Mouse (Mus musculus): ENCODE measurements around the gene Fgf11. TPM values are rescaled to one million over a fixed set of nuclear protein-coding genes. Genes with fewer than 3 reads are reported as not detected.

The Fgf11 gene
- polyA plus RNA-seq, 1 experiment from 2014 or later, result 2.3 TPM

DNA sequence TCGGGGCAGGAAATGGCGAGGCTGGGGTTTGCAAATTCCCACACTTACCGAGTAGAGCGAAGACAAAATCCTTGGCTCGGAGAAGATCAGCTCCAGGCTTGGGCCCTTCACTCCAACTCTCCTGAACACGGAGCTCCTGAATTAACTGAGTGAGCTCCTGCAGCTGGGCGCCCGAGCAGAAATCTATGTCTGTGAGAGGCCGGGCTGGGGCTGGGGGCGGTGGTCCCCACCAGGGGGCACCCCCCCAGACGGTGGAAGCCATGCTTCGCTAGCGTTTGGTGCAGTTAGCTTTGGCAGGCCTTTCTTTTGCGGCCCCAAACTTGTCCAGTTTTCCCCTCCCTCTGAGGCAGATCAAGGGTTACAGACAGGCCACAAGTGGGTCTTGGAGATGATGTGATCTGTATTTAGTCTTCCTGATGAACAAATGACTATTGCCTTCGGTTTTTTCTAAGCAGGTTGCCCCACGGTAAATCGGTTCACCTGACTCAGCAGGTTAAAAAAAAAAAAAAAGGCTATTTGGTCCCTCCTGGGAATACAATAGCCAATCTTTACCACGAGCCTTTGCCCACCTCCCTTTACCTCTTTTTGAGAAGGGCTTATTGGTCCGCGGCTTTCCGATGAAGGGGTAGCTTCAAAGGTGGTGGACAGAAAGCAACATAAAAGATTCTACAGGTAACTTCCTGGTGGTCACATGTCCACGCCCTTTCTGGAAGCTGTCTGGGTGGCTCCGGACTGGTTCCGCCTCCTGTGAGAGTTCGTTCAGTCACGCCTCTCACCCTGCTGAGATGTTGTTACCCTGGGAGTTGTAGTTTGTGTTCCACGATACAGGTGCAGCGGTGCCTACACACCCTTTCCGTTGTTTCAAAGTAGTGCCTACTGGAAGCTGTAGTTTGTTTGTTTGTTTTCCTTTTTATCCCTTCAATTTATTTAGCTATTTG lies 3.6 kb upstream of the Fgf11 start, which contains the start of gene Tmem102:
Gene Tmem102, minus strand, starts transcription at position 653 of the 938 bp plus-strand sequence.
- DNase-seq (ENCODE audit: low spot score), result peak; percentile 65

DNA sequence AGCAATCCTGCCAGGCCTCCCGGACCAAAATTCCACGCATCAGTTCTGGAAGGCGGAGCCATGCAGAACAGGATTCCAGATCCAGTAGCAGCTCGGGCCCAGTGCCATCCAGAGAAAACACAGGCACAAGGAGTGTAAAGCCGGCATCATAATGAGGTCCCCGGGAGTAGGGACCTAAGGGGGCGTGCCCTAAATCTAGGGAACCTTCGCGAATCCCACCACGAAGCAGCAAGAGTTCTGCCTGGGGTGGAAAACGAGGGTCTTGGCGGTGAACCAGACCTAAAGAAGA lies 2.9 kb upstream of the Fgf11 start:
- WGBS, result 9% methylated on average over 12 of the region's 12 CpGs
- ATAC-seq (ENCODE audit: low read depth) (no peak), DNase-seq (ENCODE audit: low spot score) (peak; percentile 41)
- no peak overlapping the region for H3K27ac ChIP-seq (replicated peaks; ENCODE audit: low read depth, low read length)
- H3K36me3 ChIP-seq (ENCODE audit: control insufficient read depth, insufficient read depth, low read length), result no peaks in the 10 kb centered on the region
- no peaks in the 10 kb centered on the region for H3K9me3 ChIP-seq (ENCODE audit: control insufficient read depth, low read length)
- H3K4me2 ChIP-seq (ENCODE audit: low read depth, low read length), result peak overlapping the region; percentile 97
- peak overlapping the region; percentile 58 for H3K4me3 ChIP-seq (ENCODE audit: low read depth, low read length)
- peaks cover 35% of the 10 kb centered on the region for H3K27me3 ChIP-seq (replicated peaks; ENCODE audit: control insufficient read depth, insufficient read depth, low read length)
- H3K9ac ChIP-seq (ENCODE audit: low read depth, low read length), result peak overlapping the region; percentile 59; the same call in 1 of the 2 replicates
- peaks cover 40% of the 10 kb centered on the region for H3K4me1 ChIP-seq (ENCODE audit: control insufficient read depth, insufficient read depth, low read length)

More for the DNA sequence above, 3.6 kb upstream of the Fgf11 start, which contains the start of gene Tmem102:
- WGBS, result 6% methylated on average over 27 of the region's 29 CpGs
- peaks cover 35% of the 10 kb centered on the region for H3K27me3 ChIP-seq (replicated peaks; ENCODE audit: control insufficient read depth, insufficient read depth, low read length)
- H3K4me3 ChIP-seq (ENCODE audit: low read depth, low read length), result peak within 1 kb of the TSS; percentile 58
- H3K4me2 ChIP-seq (ENCODE audit: low read depth, low read length), result peak within 1 kb of the TSS; percentile 97
- H3K36me3 ChIP-seq (ENCODE audit: control insufficient read depth, insufficient read depth, low read length), result no peaks in the 10 kb centered on the region
- H3K27ac ChIP-seq (replicated peaks; ENCODE audit: low read depth, low read length), result no peak within 1 kb of the TSS
- ATAC-seq (ENCODE audit: low read depth), result no peak
- H3K9ac ChIP-seq (ENCODE audit: low read depth, low read length), result peak within 1 kb of the TSS; percentile 59; the same call in 1 of the 2 replicates
- H3K9me3 ChIP-seq (ENCODE audit: control insufficient read depth, low read length), result no peaks in the 10 kb centered on the region
- H3K4me1 ChIP-seq (ENCODE audit: control insufficient read depth, insufficient read depth, low read length), result peaks cover 37% of the 10 kb centered on the region

DNA sequence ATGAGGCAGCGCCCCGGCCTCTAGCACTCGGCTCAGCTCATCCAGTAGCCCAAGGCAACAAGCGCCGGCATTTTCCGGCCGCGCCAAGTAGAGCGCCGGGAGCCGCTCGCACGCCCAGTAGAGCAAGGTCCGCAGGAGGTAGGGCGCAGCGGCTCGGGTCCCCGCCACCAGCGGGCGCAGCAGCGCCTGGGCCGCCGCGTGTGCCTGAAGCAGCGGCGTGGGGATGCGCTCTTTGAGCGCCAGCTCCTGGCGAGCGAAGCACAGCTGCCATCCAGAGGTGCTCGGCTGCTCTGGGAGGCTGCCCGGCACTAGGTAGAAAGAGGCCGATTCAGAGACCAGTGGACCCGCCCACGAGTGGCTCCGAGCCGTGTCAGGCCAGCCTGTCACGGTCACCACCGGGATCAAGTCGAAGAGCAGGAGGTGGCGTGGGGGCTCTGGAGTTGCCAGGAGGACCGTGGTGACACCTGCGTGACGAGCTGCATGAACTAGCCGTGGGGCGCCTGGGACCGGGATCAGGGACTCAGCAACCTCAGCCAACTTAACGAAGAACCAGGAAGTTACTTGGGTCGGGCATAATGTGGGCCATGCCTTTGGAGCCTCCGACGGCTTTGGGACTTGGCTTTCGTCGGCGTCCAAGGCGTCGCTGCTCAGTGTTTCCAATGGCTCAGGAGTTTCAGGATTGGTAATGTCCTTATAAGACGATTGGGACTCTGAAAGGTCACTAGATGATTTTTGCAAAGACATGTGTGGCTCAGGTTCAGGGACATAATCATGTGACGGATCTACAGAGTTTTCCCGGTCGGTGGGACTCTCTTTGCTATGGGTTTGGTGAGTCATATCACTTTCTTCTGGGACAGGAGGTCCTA lies 2.4 kb upstream of the Fgf11 start:
- Histone ChIP-seq H3K27ac (replicated peaks; ENCODE audit: low read depth, low read length) (no peak overlapping the region), H3K4me3 (ENCODE audit: low read depth, low read length) (peak overlapping the region; percentile 58), H3K4me2 (ENCODE audit: low read depth, low read length) (peak overlapping the region; percentile 97), H3K36me3 (ENCODE audit: control insufficient read depth, insufficient read depth, low read length) (no peaks in the 10 kb centered on the region), H3K27me3 (replicated peaks; ENCODE audit: control insufficient read depth, insufficient read depth, low read length) (peaks cover 35% of the 10 kb centered on the region), H3K9ac (ENCODE audit: low read depth, low read length) (peak overlapping the region; percentile 59), H3K4me1 (ENCODE audit: control insufficient read depth, insufficient read depth, low read length) (peaks cover 44% of the 10 kb centered on the region), H3K9me3 (ENCODE audit: control insufficient read depth, low read length) (no peaks in the 10 kb centered on the region)
- ATAC-seq (ENCODE audit: low read depth) (peak; percentile 62), DNase-seq (ENCODE audit: low spot score) (peak; percentile 87)
- 2% methylated on average over 38 of the region's 60 CpGs for WGBS

DNA sequence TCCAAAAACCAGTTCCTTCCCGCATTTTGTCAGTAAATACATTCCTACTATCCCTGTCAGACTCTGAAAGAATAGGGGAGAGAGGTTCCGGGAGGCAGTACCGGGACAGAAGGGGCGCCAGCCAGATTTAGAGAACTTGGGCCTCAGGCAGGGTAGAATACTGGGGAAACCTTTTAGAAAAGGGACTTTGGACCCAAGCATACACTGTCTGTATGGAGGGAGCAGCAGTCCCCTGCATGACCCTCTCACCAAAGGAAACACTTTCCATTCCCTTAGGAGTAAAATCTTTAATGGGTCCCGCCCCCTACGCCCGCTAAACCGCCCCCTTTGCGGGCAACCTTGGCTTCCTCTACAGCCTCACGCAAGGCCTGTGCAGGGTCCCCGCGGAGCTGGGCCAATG lies 1.7 kb upstream of the Fgf11 start:
- peaks cover 44% of the 10 kb centered on the region for H3K4me1 ChIP-seq (ENCODE audit: control insufficient read depth, insufficient read depth, low read length)
- no peak for ATAC-seq (ENCODE audit: low read depth)
- H3K27ac ChIP-seq (replicated peaks; ENCODE audit: low read depth, low read length), result no peak overlapping the region
- H3K36me3 ChIP-seq (ENCODE audit: control insufficient read depth, insufficient read depth, low read length), result no peaks in the 10 kb centered on the region
- H3K27me3 ChIP-seq (replicated peaks; ENCODE audit: control insufficient read depth, insufficient read depth, low read length), result peaks cover 35% of the 10 kb centered on the region
- 2% methylated on average over 11 of the region's 12 CpGs for WGBS
- H3K4me2 ChIP-seq (ENCODE audit: low read depth, low read length), result peak overlapping the region; percentile 97
- peak overlapping the region; percentile 64 for H3K9ac ChIP-seq (ENCODE audit: low read depth, low read length)
- peak overlapping the region; percentile 58 for H3K4me3 ChIP-seq (ENCODE audit: low read depth, low read length)
- no peak for DNase-seq (ENCODE audit: low spot score)
- H3K9me3 ChIP-seq (ENCODE audit: control insufficient read depth, low read length), result no peaks in the 10 kb centered on the region

DNA sequence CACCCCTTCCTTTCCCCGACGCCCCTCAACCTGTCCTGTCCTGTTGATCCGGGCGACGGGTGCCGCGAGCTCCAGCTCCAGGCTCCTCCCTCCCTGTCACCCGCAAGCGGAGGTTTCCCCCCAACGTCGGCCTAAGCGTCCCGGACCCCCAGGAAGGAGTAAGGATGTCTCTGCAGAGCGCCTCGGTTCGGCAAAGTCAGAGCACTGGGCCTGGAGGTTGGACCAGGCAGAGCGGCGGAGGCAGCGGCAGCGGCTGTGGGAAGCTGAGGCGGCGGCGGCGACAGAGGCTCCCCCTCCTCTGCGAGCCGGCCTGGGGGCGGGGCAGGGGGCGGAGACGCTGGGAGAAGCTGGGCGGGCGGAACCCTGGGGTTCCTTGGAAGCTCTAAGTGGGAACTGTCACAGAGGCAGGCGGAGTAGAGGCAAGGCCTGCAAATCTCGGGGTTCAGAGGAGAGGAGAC lies 1.0 kb upstream of the Fgf11 start:
- Histone ChIP-seq H3K27ac (replicated peaks; ENCODE audit: low read depth, low read length) (0 out of 2 replicates have a peak overlapping the region, but pooled peaks have one; percentile 34), H3K4me3 (ENCODE audit: low read depth, low read length) (peak overlapping the region; percentile 58), H3K4me1 (ENCODE audit: control insufficient read depth, insufficient read depth, low read length) (peaks cover 44% of the 10 kb centered on the region), H3K36me3 (ENCODE audit: control insufficient read depth, insufficient read depth, low read length) (no peaks in the 10 kb centered on the region), H3K9ac (ENCODE audit: low read depth, low read length) (peak overlapping the region; percentile 64), H3K4me2 (ENCODE audit: low read depth, low read length) (peak overlapping the region; percentile 97), H3K9me3 (ENCODE audit: control insufficient read depth, low read length) (no peaks in the 10 kb centered on the region), H3K27me3 (replicated peaks; ENCODE audit: control insufficient read depth, insufficient read depth, low read length) (peaks cover 41% of the 10 kb centered on the region)
- DNase-seq (ENCODE audit: low spot score) (peak; percentile 91), ATAC-seq (ENCODE audit: low read depth) (peak; percentile 45)
- 1% methylated on average over 18 of the region's 33 CpGs for WGBS

DNA sequence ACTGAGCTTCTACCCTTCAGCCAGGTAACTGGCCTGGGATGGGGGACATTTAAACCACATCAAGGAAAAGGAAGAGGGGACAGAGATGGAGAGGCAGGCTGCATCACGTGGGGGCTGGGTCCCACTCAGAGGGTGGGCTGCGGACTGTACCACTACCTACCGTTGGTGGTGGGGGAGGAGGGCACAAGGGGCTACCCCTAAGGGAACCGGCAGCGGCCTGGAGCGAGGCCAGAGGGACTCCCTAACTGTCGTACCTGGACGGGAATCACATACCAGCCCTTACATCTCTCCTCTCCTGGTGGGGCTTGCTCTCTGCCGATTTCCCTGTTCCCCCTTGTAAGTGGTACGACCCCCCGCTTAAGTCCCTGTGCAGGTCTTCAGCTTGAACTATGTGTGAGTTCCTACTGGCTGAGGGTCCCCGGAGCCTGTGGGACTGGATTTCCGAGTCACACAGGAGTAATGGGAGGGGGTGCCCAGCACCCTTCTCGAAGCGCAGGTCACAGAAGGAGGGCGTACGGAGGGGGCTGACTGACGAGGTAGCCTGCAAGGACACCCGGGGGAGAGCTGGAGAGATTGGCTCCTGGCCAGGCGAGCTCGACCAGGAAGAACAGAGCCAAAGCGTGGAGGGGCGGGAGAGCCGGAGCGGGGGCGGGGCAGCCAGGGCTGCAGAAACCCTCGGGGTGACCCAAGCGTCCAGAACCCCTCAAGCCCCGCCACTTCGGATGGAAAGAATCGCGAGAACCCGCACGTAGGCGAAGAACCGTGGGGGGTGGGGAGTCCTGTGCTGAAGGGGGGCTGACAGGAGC lies 1.1 kb downstream of the Fgf11 start:
- peak overlapping the region; percentile 58 for H3K4me3 ChIP-seq (ENCODE audit: low read depth, low read length)
- H3K9ac ChIP-seq (ENCODE audit: low read depth, low read length), result peak overlapping the region; percentile 64
- peaks cover 43% of the 10 kb centered on the region for H3K27me3 ChIP-seq (replicated peaks; ENCODE audit: control insufficient read depth, insufficient read depth, low read length)
- H3K4me1 ChIP-seq (ENCODE audit: control insufficient read depth, insufficient read depth, low read length), result peaks cover 48% of the 10 kb centered on the region
- WGBS, result 0% methylated on average over 33 of the region's 36 CpGs
- H3K4me2 ChIP-seq (ENCODE audit: low read depth, low read length), result peak overlapping the region; percentile 97
- H3K36me3 ChIP-seq (ENCODE audit: control insufficient read depth, insufficient read depth, low read length), result no peaks in the 10 kb centered on the region
- no peaks in the 10 kb centered on the region for H3K9me3 ChIP-seq (ENCODE audit: control insufficient read depth, low read length)
- ATAC-seq (ENCODE audit: low read depth) (peak; percentile 58), DNase-seq (ENCODE audit: low spot score) (peak; percentile 88)
- H3K27ac ChIP-seq (replicated peaks; ENCODE audit: low read depth, low read length), result peak overlapping the region; percentile 80

DNA sequence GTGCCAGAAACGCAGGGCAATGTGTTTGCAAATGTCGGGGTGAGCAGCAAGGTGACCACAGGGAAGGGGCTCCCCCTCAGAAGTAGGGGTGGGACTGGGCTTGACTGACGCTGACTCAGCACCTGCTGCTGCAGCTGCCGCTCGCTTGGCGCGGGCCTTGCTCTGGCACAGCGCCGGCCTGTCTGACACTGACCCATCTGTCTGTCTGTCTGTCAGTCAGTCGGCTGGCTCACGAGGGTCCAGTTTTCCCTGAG lies 1.6 kb downstream of the Fgf11 start:
- H3K27ac ChIP-seq (replicated peaks; ENCODE audit: low read depth, low read length), result peak overlapping the region; percentile 80
- no peak for ATAC-seq (ENCODE audit: low read depth)
- 0% methylated on average over 11 of the region's 11 CpGs for WGBS

More for the DNA sequence above, 1.6 kb downstream of the Fgf11 start:
- H3K9ac ChIP-seq (ENCODE audit: low read depth, low read length), result peak overlapping the region; percentile 64
- peak; percentile 67 for DNase-seq (ENCODE audit: low spot score)
- H3K4me1 ChIP-seq (ENCODE audit: control insufficient read depth, insufficient read depth, low read length), result peaks cover 47% of the 10 kb centered on the region
- H3K4me2 ChIP-seq (ENCODE audit: low read depth, low read length), result peak overlapping the region; percentile 97
- H3K4me3 ChIP-seq (ENCODE audit: low read depth, low read length), result peak overlapping the region; percentile 58
- no peaks in the 10 kb centered on the region for H3K9me3 ChIP-seq (ENCODE audit: control insufficient read depth, low read length)
- H3K36me3 ChIP-seq (ENCODE audit: control insufficient read depth, insufficient read depth, low read length), result no peaks in the 10 kb centered on the region
- H3K27me3 ChIP-seq (replicated peaks; ENCODE audit: control insufficient read depth, insufficient read depth, low read length), result peaks cover 38% of the 10 kb centered on the region
